Mouse (Mus musculus) heart, adult 2 months (tissue): ENCODE results near the gene Hyal1.

Experiments used
- CTCF ChIP-seq: fragments of 200-600 bp; IDR thresholded peaks from 2 replicates; pipeline ENCODE4 v1.8.1; 2022; ENCODE audit warnings: antibody characterized with exemption, mild to moderate bottlenecking, moderate library complexity
- EP300 ChIP-seq: fragments of 200-500 bp; IDR thresholded peaks from 2 replicates; pipeline ENCODE4 v1.6.1; 2011; ENCODE audit warnings: low read depth, low read length, control low read depth; ENCODE audit not compliant: insufficient read depth
- POLR2A ChIP-seq: fragments of 200-500 bp; IDR thresholded peaks from 2 replicates; pipeline ENCODE4 v1.6.1; 2011; ENCODE audit warnings: mild to moderate bottlenecking, low read depth, low read length, control low read depth; ENCODE audit not compliant: insufficient read depth

- no peak for TF ChIP-seq CTCF
- no peak for TF ChIP-seq POLR2A
- TF ChIP-seq EP300, result no peak
Observed at GRCm38 (mm10) chr9:107618098-107618497, 41.4 kb downstream of the Hyal1 start.
